Comparison of ENCODE assay signal across 16 mouse cellular contexts in genomic region chr19:3846676-3847604, GRCm38 (mm10). TPM values are rescaled to one million over a fixed set of nuclear protein-coding genes. Genes with fewer than 3 reads are reported as not detected.
A peak's percentile ranks its signal among the peaks of the same experiment; 100 is the strongest.
DNase-seq lines count a peak whose midpoint lies in the region; ATAC-seq and TF ChIP-seq lines count a peak whose summit lies in the region.
"Had no signal": no experiment of that assay in that cellular context is flagged by ENCODE, and none has a peak within 500 bp of the region (broad histone marks: within the 10 kb centered on the region; RNA-seq: fewer than 3 reads in every experiment).

No protein-coding gene starts in this region.

- no peak for ATAC-seq in cerebellum, adult (ENCODE audit: insufficient number of reproducible peaks, low FRiP score, low TSS enrichment)
- ATAC-seq in lung, embryonic 16.5 days (ENCODE audit: low read depth) = no peak
- ATAC-seq: forebrain, embryonic 13.5 days had no signal

- no peak for TF ChIP-seq POLR2A in cerebellum, adult 2 months (IDR thresholded peaks at IDR 0.05; ENCODE audit: borderline replicate concordance, insufficient read depth, low read length)

- H3K36me3 ChIP-seq in lung, embryonic 16.5 days (ENCODE audit: control insufficient read depth, insufficient read depth, low read length) = no peaks in the 10 kb centered on the region
- H3K36me3 ChIP-seq: hindbrain, embryonic 10.5 days; kidney, embryonic 15.5 days; limb, embryonic 12.5 days; midbrain, embryonic 10.5 days; neural tube, embryonic 13.5 days had no signal

- peak in 1 of 2 experiments; percentile 36 for DNase-seq in cerebellum, adult 2 months
- no peak for DNase-seq in lung, postnatal 14 days
- DNase-seq in B cell, adult 2 months = peak; percentile 14 to 17
- peak; percentile 68 for DNase-seq in adrenal gland, postnatal 14 days
- DNase-seq in frontal cortex, postnatal 36 days (ENCODE audit: low spot score in 2 of 2) = no peak
- DNase-seq: right cerebral cortex, postnatal 25 days had no signal

- no peaks in the 10 kb centered on the region for H3K9me3 ChIP-seq in lung, embryonic 16.5 days (ENCODE audit: control insufficient read depth, low read length)
- H3K9me3 ChIP-seq: forebrain, embryonic 13.5 days; hindbrain, embryonic 10.5 days; kidney, embryonic 15.5 days; limb, embryonic 12.5 days; midbrain, embryonic 10.5 days; neural tube, embryonic 13.5 days had no signal

- WGBS in cerebellum, adult 2 months = 47% methylated on average over 10 of the region's 10 CpGs
- WGBS in lung, embryonic 16.5 days = 69% methylated on average over 10 of the region's 10 CpGs

- H3K9ac ChIP-seq in lung, embryonic 16.5 days (ENCODE audit: low read length) = no peak overlapping the region
- H3K9ac ChIP-seq: forebrain, embryonic 13.5 days; kidney, embryonic 15.5 days; limb, embryonic 12.5 days; neural tube, embryonic 13.5 days had no signal

- H3K4me2 ChIP-seq in lung, embryonic 16.5 days (ENCODE audit: low read depth, low read length) = no peak overlapping the region
- H3K4me2 ChIP-seq: forebrain, embryonic 13.5 days; kidney, embryonic 15.5 days; limb, embryonic 12.5 days; neural tube, embryonic 13.5 days had no signal

- no peak overlapping the region for H3K4me3 ChIP-seq in cerebellum, adult 2 months (replicated peaks; ENCODE audit: insufficient read depth, low read depth, low read length)
- H3K4me3 ChIP-seq in lung, embryonic 16.5 days (ENCODE audit: low read length) = no peak overlapping the region
- H3K4me3 ChIP-seq: forebrain, embryonic 13.5 days; hindbrain, embryonic 10.5 days; kidney, embryonic 15.5 days; layer of hippocampus, adult 2 months; left cerebral cortex, adult 2 months; limb, embryonic 12.5 days; midbrain, embryonic 10.5 days; neural tube, embryonic 13.5 days had no signal

- TF ChIP-seq CTCF in cerebellum, adult 2 months (IDR thresholded peaks at IDR 0.05; ENCODE audit: borderline replicate concordance, insufficient read depth, low read depth, low read length) = no peak

- no peaks in the 10 kb centered on the region for H3K27me3 ChIP-seq in cerebellum, adult 2 months (ENCODE audit: control insufficient read depth, insufficient read depth, low read length)
- H3K27me3 ChIP-seq in lung, embryonic 16.5 days (ENCODE audit: control insufficient read depth, insufficient read depth, low read depth, low read length) = no peaks in the 10 kb centered on the region
- H3K27me3 ChIP-seq: forebrain, embryonic 13.5 days; kidney, embryonic 15.5 days; neural tube, embryonic 13.5 days had no signal

- H3K27ac ChIP-seq in cerebellum, adult 2 months (ENCODE audit: insufficient read depth, low read length) = peak overlapping the region; percentile 86
- peak overlapping the region; percentile 43; the same call in 1 of the 2 replicates for H3K27ac ChIP-seq in lung, embryonic 16.5 days (ENCODE audit: low read length)
- H3K27ac ChIP-seq: forebrain, embryonic 13.5 days; hindbrain, embryonic 10.5 days; kidney, embryonic 15.5 days; layer of hippocampus, adult 2 months; left cerebral cortex, adult 2 months; limb, embryonic 12.5 days; midbrain, embryonic 10.5 days; neural tube, embryonic 13.5 days had no signal

- peaks cover 46% of the 10 kb centered on the region for H3K4me1 ChIP-seq in cerebellum, adult 2 months (ENCODE audit: control insufficient read depth, insufficient read depth, low read length)
- H3K4me1 ChIP-seq in lung, embryonic 16.5 days (replicated peaks; ENCODE audit: control insufficient read depth, insufficient read depth, low read length) = peaks cover 19% of the 10 kb centered on the region

RNA-seq across cellular contexts. Expression of gene Chka, which starts 4.6 kb away (rescaled TPM):
- 118 and 132 TPM in 2 replicates for polyA plus RNA-seq in cerebellum, adult 2 months (2012; rRNA removed)
- polyA plus RNA-seq in lung, embryonic 16.5 days (2015; fragmentation: Nextera tagmentation; extraction: Ambion mirVana) = 56.8 and 60.0 TPM in 2 replicates
- total RNA-seq in adrenal gland, postnatal 14 days (2021) = 52.0 and 82.2 TPM in 2 replicates

RNA-seq across cellular contexts. Expression of gene Tcirg1, which starts 60.0 kb away (rescaled TPM):
- polyA plus RNA-seq in cerebellum, adult 2 months (2012; rRNA removed) = 29.9 and 32.3 TPM in 2 replicates
- polyA plus RNA-seq in lung, embryonic 16.5 days (2015; fragmentation: Nextera tagmentation; extraction: Ambion mirVana) = 56.8 and 60.5 TPM in 2 replicates
- 44.3 and 48.8 TPM in 2 replicates for total RNA-seq in adrenal gland, postnatal 14 days (2021)

Comparison
In these comparisons a context has a peak if more than half of its experiments do, and no peak if none do; other contexts are left out.
1. DNase-seq: peak in B cell, adult 2 months (2 of 2) and adrenal gland, postnatal 14 days (single experiment); none in lung, postnatal 14 days (single experiment) and frontal cortex, postnatal 36 days (0 of 2).